Mouse (Mus musculus) kidney, adult 9 months (tissue): ENCODE results near the gene N4bp3.
"Not testable (repeated sequence)": the region's sequence is repeated elsewhere in the genome, so short reads cannot be mapped to it uniquely, and the experiment has no call there.

Experiments
- DNase-seq: peaks from one replicate; pipeline ENCODE4 v3.0.0; 2022

N4bp3 gene

GRCm38 (mm10) chr11:51650691-51651515, at the start of gene N4bp3, which contains the start of gene D930048N14Rik:
Gene N4bp3 (minus strand): TSS chr11:51650842.
Gene D930048N14Rik (plus strand): TSS chr11:51650954.
- DNase-seq: peak; percentile 76

- no peak for DNase-seq
These were observed 44.3 kb upstream of the N4bp3 start for GRCm38 (mm10) chr11:51694984-51695383.

- not testable (repeated sequence) for DNase-seq
These were observed 40.0 kb upstream of the N4bp3 start for GRCm38 (mm10) chr11:51690597-51690996.

- DNase-seq: no peak
These were observed 38.7 kb upstream of the N4bp3 start for GRCm38 (mm10) chr11:51689343-51689742.

- peak; percentile 100 for DNase-seq
These were observed 38.0 kb upstream of the N4bp3 start, which contains the start of gene 0610009B22Rik for GRCm38 (mm10) chr11:51688330-51689328. Gene 0610009B22Rik (minus strand): TSS chr11:51688874.

- no peak for DNase-seq
These were observed 31.3 kb upstream of the N4bp3 start for GRCm38 (mm10) chr11:51681976-51682374.

GRCm38 (mm10) chr11:51681324-51681975, 30.8 kb upstream of the N4bp3 start:
- DNase-seq: peak; percentile 92

GRCm38 (mm10) chr11:51679466-51679865, 28.8 kb upstream of the N4bp3 start:
- no peak for DNase-seq

GRCm38 (mm10) chr11:51677737-51678418, 27.2 kb upstream of the N4bp3 start:
- DNase-seq: no peak

GRCm38 (mm10) chr11:51675386-51675785, 24.7 kb upstream of the N4bp3 start:
- no peak for DNase-seq

GRCm38 (mm10) chr11:51673291-51673690, 22.6 kb upstream of the N4bp3 start:
- no peak for DNase-seq

GRCm38 (mm10) chr11:51671376-51671775, 20.7 kb upstream of the N4bp3 start:
- no peak for DNase-seq

- peak; percentile 54 for DNase-seq
These were observed 20.2 kb upstream of the N4bp3 start for GRCm38 (mm10) chr11:51670846-51671245.

- DNase-seq: not testable (repeated sequence)
These were observed 14.1 kb upstream of the N4bp3 start for GRCm38 (mm10) chr11:51664747-51665146.

GRCm38 (mm10) chr11:51662632-51663031, 12.0 kb upstream of the N4bp3 start:
- no peak for DNase-seq

GRCm38 (mm10) chr11:51661867-51662365, 11.3 kb upstream of the N4bp3 start:
- DNase-seq: peak; percentile 64

- DNase-seq: peak; percentile 97
These were observed 8.1 kb upstream of the N4bp3 start for GRCm38 (mm10) chr11:51658705-51659104.

GRCm38 (mm10) chr11:51658291-51658690, 7.6 kb upstream of the N4bp3 start:
- DNase-seq: no peak

- DNase-seq: peak; percentile 91
These were observed 6.3 kb upstream of the N4bp3 start for GRCm38 (mm10) chr11:51656798-51657521.

GRCm38 (mm10) chr11:51654891-51655290, 4.2 kb upstream of the N4bp3 start:
- no peak for DNase-seq

GRCm38 (mm10) chr11:51653736-51654135, 3.1 kb upstream of the N4bp3 start:
- DNase-seq: no peak
